In genomic region chr17:6748779-6749464, GRCm38 (mm10) we compare ENCODE assay signal across 10 mouse cellular contexts. TPM values are rescaled to one million over a fixed set of nuclear protein-coding genes. Genes with fewer than 3 reads are reported as not detected.
DNase-seq lines count a peak whose midpoint lies in the region; ATAC-seq and TF ChIP-seq lines count a peak whose summit lies in the region.
"Had no signal": no experiment of that assay in that cellular context is flagged by ENCODE, and none has a peak within 500 bp of the region (broad histone marks: within the 10 kb centered on the region; RNA-seq: fewer than 3 reads in every experiment).

No protein-coding gene starts in this region.

- H3K4me1 ChIP-seq in thymus, adult 2 months (replicated peaks; ENCODE audit: control insufficient read depth, insufficient read depth, low read length) = peaks cover 53% of the 10 kb centered on the region
- H3K4me1 ChIP-seq in heart, postnatal 0 days (ENCODE audit: control insufficient read depth, insufficient read depth) = peaks cover 33% of the 10 kb centered on the region
- peaks cover 72% of the 10 kb centered on the region for H3K4me1 ChIP-seq in forebrain, embryonic 10.5 days

- no peak overlapping the region for H3K9ac ChIP-seq in heart, postnatal 0 days (replicated peaks; ENCODE audit: low read depth, low read length)
- H3K9ac ChIP-seq: embryonic facial prominence, embryonic 13.5 days; liver, embryonic 14.5 days had no signal

- TF ChIP-seq POLR2A in thymus, adult 2 months (IDR thresholded peaks at IDR 0.05; ENCODE audit: control insufficient read depth, extremely low read depth, insufficient read depth, low read length, poor library complexity) = no peak

- peaks cover 88% of the 10 kb centered on the region for H3K36me3 ChIP-seq in thymus, adult 2 months (ENCODE audit: control insufficient read depth, insufficient read depth, low read length)
- H3K36me3 ChIP-seq in heart, postnatal 0 days (replicated peaks; ENCODE audit: control insufficient read depth, insufficient read depth, low read length) = peaks cover 58% of the 10 kb centered on the region
- peaks cover 96% of the 10 kb centered on the region for H3K36me3 ChIP-seq in forebrain, embryonic 10.5 days (replicated peaks)
- H3K36me3 ChIP-seq: embryonic facial prominence, embryonic 13.5 days had no signal

- peak overlapping the region; percentile 6 for H3K4me2 ChIP-seq in heart, postnatal 0 days (ENCODE audit: low read depth, low read length)
- H3K4me2 ChIP-seq: embryonic facial prominence, embryonic 13.5 days had no signal

- WGBS in thymus, adult 2 months = 65% methylated on average over 17 of the region's 17 CpGs
- 14% methylated on average over 17 of the region's 17 CpGs for WGBS in heart, postnatal 0 days
- WGBS in forebrain, embryonic 10.5 days = 92% methylated on average over 17 of the region's 17 CpGs

- TF ChIP-seq CTCF in thymus, adult 2 months (IDR thresholded peaks at IDR 0.05; ENCODE audit: borderline replicate concordance, control insufficient read depth, extremely low read depth, insufficient read depth, low read length, poor library complexity) = no peak
- TF ChIP-seq CTCF in heart, postnatal 0 days (IDR thresholded peaks at IDR 0.05; ENCODE audit: low read depth) = no peak

- peak; percentile 30 for ATAC-seq in heart, postnatal 0 days (ENCODE audit: insufficient read depth, low read depth)
- ATAC-seq: inflammation-experienced regulatory T-cells, adult 6 months had no signal

- no peaks in the 10 kb centered on the region for H3K27me3 ChIP-seq in thymus, adult 2 months (ENCODE audit: control insufficient read depth, insufficient read depth, low read length)
- H3K27me3 ChIP-seq in heart, postnatal 0 days (ENCODE audit: control insufficient read depth, insufficient read depth, low read length) = no peaks in the 10 kb centered on the region
- no peaks in the 10 kb centered on the region for H3K27me3 ChIP-seq in forebrain, embryonic 10.5 days (ENCODE audit: poor library complexity, severe bottlenecking)
- H3K27me3 ChIP-seq: embryonic facial prominence, embryonic 13.5 days had no signal

- no peak for DNase-seq in thymus, adult 2 months
- DNase-seq in thymus, postnatal 10 days (ENCODE audit: low spot score in 2 of 2) = no peak
- peak; percentile 80 to 83 for DNase-seq in adrenal gland, postnatal 36 days
- no peak for DNase-seq in heart, postnatal 0 days (ENCODE audit: low spot score)
- DNase-seq in embryo, embryonic 11 days = no peak
- no peak for DNase-seq in forebrain, embryonic 10.5 days (ENCODE audit: extremely low spot score, low spot score)
- no peak for DNase-seq in urinary bladder, adult 18-20 months (ENCODE audit: low spot score in 2 of 2)

- H3K27ac ChIP-seq in thymus, adult 2 months (ENCODE audit: control insufficient read depth, insufficient read depth, low read length) = peak overlapping the region; percentile 6; the same call in 1 of the 2 replicates
- H3K27ac ChIP-seq in heart, postnatal 0 days (ENCODE audit: low read depth) = peak overlapping the region; percentile 89
- no peak overlapping the region for H3K27ac ChIP-seq in forebrain, embryonic 10.5 days
- H3K27ac ChIP-seq: embryonic facial prominence, embryonic 13.5 days; liver, embryonic 14.5 days had no signal

- H3K9me3 ChIP-seq in heart, postnatal 0 days (replicated peaks; ENCODE audit: control insufficient read depth, low read length) = no peaks in the 10 kb centered on the region
- no peaks in the 10 kb centered on the region for H3K9me3 ChIP-seq in forebrain, embryonic 10.5 days
- H3K9me3 ChIP-seq: embryonic facial prominence, embryonic 13.5 days had no signal

- H3K4me3 ChIP-seq in thymus, adult 2 months (ENCODE audit: control insufficient read depth, insufficient read depth, low read length) = no peak overlapping the region
- no peak overlapping the region for H3K4me3 ChIP-seq in heart, postnatal 0 days (ENCODE audit: low read depth, low read length)
- H3K4me3 ChIP-seq in forebrain, embryonic 10.5 days = no peak overlapping the region
- H3K4me3 ChIP-seq: embryonic facial prominence, embryonic 13.5 days had no signal

- TF ChIP-seq EP300 in heart, postnatal 0 days (IDR thresholded peaks at IDR 0.05; ENCODE audit: low read depth) = no peak

RNA-seq across cellular contexts. Expression of gene Ezr, which starts 33.7 kb away (rescaled TPM):
- polyA plus RNA-seq in thymus, adult 2 months (2012; rRNA removed) = 149 and 189 TPM in 2 replicates
- total RNA-seq in adrenal gland, postnatal 36 days (2021) = 10 to 100 TPM; 21.9 to 27.4 TPM
- total RNA-seq in heart, postnatal 0 days (2014; rRNA removed; ENCODE audit: low replicate concordance) = 91.3 and 103 TPM in 2 replicates
- 126 and 141 TPM in 2 replicates for polyA plus RNA-seq in heart, postnatal 0 days (2015; fragmentation: Nextera tagmentation; extraction: Ambion mirVana)
- polyA plus RNA-seq in forebrain, embryonic 10.5 days (2016; fragmentation: Nextera tagmentation; extraction: Ambion mirVana) = 103 and 116 TPM in 2 replicates

Comparison
In these comparisons a context has a peak if more than half of its experiments do, and no peak if none do; other contexts are left out.
1. DNase-seq: peak in adrenal gland, postnatal 36 days (2 of 2); none in thymus, adult 2 months (single experiment), thymus, postnatal 10 days (0 of 2), heart, postnatal 0 days (single experiment), embryo, embryonic 11 days (single experiment), forebrain, embryonic 10.5 days (single experiment) and urinary bladder, adult 18-20 months (0 of 2).